Mouse (Mus musculus) MEL (cell line): Measurements from ENCODE around the gene Limd2. TPM values are rescaled to one million over a fixed set of nuclear protein-coding genes. Genes with fewer than 3 reads are reported as not detected.

Experiments used
- DNase-seq: peaks from one replicate; pipeline ENCODE4 v3.0.0; 2011; ENCODE audit warnings: low read depth, low spot score
- H3K27ac ChIP-seq: 2 replicates; pipeline ENCODE4 v1.5.1; 2012; ENCODE audit warnings: low read depth, mild to moderate bottlenecking, control low read depth, low read length, moderate library complexity; ENCODE audit not compliant: control insufficient read depth
- H3K27me3 ChIP-seq, 2 experiments: fragments of 150-350 bp in 1 of 2; sonication (generic) in 1 of 2; 2 replicates each; pipeline ENCODE4 v1.6.1; 2012; ENCODE audit warnings: low read length in 2 of 2, mild to moderate bottlenecking in 2 of 2, improper control_type of control experiment in 1 of 2, moderate library complexity in 1 of 2; ENCODE audit not compliant: insufficient read depth in 2 of 2, control insufficient read depth in 1 of 2
- H3K36me3 ChIP-seq, 2 experiments: 2 replicates each; pipeline ENCODE4 v1.6.1; 2012 to 2014; ENCODE audit warnings: low read length in 2 of 2, improper control_type of control experiment in 1 of 2, inconsistent platforms in 1 of 2, mild to moderate bottlenecking in 1 of 2; ENCODE audit not compliant: insufficient read depth in 2 of 2, control insufficient read depth in 1 of 2
- H3K4me1 ChIP-seq, 2 experiments: fragments of 150-350 bp in 1 of 2; sonication (generic) in 1 of 2; 2 replicates each; pipeline ENCODE4 v1.6.1; 2012; ENCODE audit warnings: low read length in 2 of 2, improper control_type of control experiment in 1 of 2, mild to moderate bottlenecking in 1 of 2; ENCODE audit not compliant: insufficient read depth in 2 of 2, control insufficient read depth in 1 of 2
- H3K4me3 ChIP-seq, 2 experiments: fragments of 150-350 bp in 1 of 2; sonication (generic) in 1 of 2; 2 replicates each; pipeline ENCODE4 v1.5.1; 2012; ENCODE audit warnings: low read depth in 2 of 2, low read length in 2 of 2, mild to moderate bottlenecking in 2 of 2, moderate library complexity in 2 of 2, control low read depth in 1 of 2, improper control_type of control experiment in 1 of 2; ENCODE audit not compliant: control insufficient read depth in 1 of 2, insufficient read depth in 1 of 2
- H3K79me2 ChIP-seq: 2 replicates; pipeline ENCODE4 v1.6.1; 2012; ENCODE audit warnings: mild to moderate bottlenecking, low read length, moderate library complexity; ENCODE audit not compliant: control insufficient read depth, poor library complexity, insufficient read depth
- H3K9ac ChIP-seq: 2 replicates; pipeline ENCODE4 v1.6.1; 2012; ENCODE audit warnings: low read depth, mild to moderate bottlenecking, control low read depth, low read length, moderate library complexity; ENCODE audit not compliant: control insufficient read depth, poor library complexity, severe bottlenecking
- H3K9me3 ChIP-seq: fragments of 150-350 bp; sonication (generic); replicated peaks from 2 replicates; pipeline ENCODE4 v1.6.1; 2012; ENCODE audit warnings: mild to moderate bottlenecking, low read length, improper control_type of control experiment, moderate library complexity; ENCODE audit not compliant: insufficient read depth
- BHLHE40 ChIP-seq: IDR thresholded peaks from 2 replicates; pipeline ENCODE4 v1.6.1; 2012; ENCODE audit warnings: low read depth, mild to moderate bottlenecking, inconsistent platforms, low read length, improper control_type of control experiment, borderline replicate concordance
- CHD1 ChIP-seq: IDR thresholded peaks from 2 replicates; pipeline ENCODE4 v1.6.1; 2012; ENCODE audit warnings: low read depth, mild to moderate bottlenecking, inconsistent platforms, low read length, improper control_type of control experiment
- E2F4 ChIP-seq: IDR thresholded peaks from 2 replicates; pipeline ENCODE4 v1.6.1; 2011; ENCODE audit warnings: low read depth, low read length, improper control_type of control experiment, borderline replicate concordance
- ELF1 ChIP-seq: IDR thresholded peaks from 2 replicates; pipeline ENCODE4 v1.6.1; 2014; ENCODE audit warnings: low read depth, mild to moderate bottlenecking, inconsistent platforms, low read length, improper control_type of control experiment, moderate library complexity
- GABPA ChIP-seq: IDR thresholded peaks from 2 replicates; pipeline ENCODE4 v1.6.1; 2012; ENCODE audit warnings: low read depth, mild to moderate bottlenecking, inconsistent platforms, low read length, improper control_type of control experiment, moderate library complexity
- GATA1 ChIP-seq: IDR thresholded peaks from 2 replicates; pipeline ENCODE4 v1.6.1; 2011; ENCODE audit warnings: low read depth, low read length, improper control_type of control experiment
- KAT2A ChIP-seq: conservative IDR thresholded peaks from 2 replicates; pipeline ENCODE4 v1.6.1; 2012; ENCODE audit warnings: low read depth, low read length, improper control_type of control experiment, inconsistent platforms
- MAFK ChIP-seq: IDR thresholded peaks from 2 replicates; pipeline ENCODE4 v1.6.1; 2011; ENCODE audit warnings: low read depth, mild to moderate bottlenecking, low read length, improper control_type of control experiment, borderline replicate concordance
- MYB ChIP-seq: IDR thresholded peaks from 2 replicates; pipeline ENCODE4 v1.6.1; 2011; ENCODE audit warnings: mild to moderate bottlenecking, low read depth, low read length, improper control_type of control experiment
- NELFE ChIP-seq: IDR thresholded peaks from 2 replicates; pipeline ENCODE4 v1.6.1; 2011; ENCODE audit warnings: low read depth, low read length, improper control_type of control experiment
- POLR2AphosphoS2 ChIP-seq: IDR thresholded peaks from 2 replicates; pipeline ENCODE4 v1.6.1; 2011; ENCODE audit warnings: low read length, improper control_type of control experiment
- RCOR1 ChIP-seq: IDR thresholded peaks from 2 replicates; pipeline ENCODE4 v1.6.1; 2012; ENCODE audit warnings: low read depth, mild to moderate bottlenecking, inconsistent platforms, low read length, improper control_type of control experiment
- SIN3A ChIP-seq: IDR thresholded peaks from 2 replicates; pipeline ENCODE4 v1.6.1; 2012; ENCODE audit warnings: low read length, improper control_type of control experiment, inconsistent platforms
- USF1 ChIP-seq: IDR thresholded peaks from 2 replicates; pipeline ENCODE4 v1.6.1; 2014; ENCODE audit warnings: low read depth, mild to moderate bottlenecking, inconsistent platforms, low read length, improper control_type of control experiment, moderate library complexity
- ZKSCAN1 ChIP-seq: IDR thresholded peaks from 2 replicates; pipeline ENCODE4 v1.6.1; 2012; ENCODE audit warnings: low read depth, mild to moderate bottlenecking, inconsistent platforms, low read length, improper control_type of control experiment, moderate library complexity
- ZMIZ1 ChIP-seq: IDR thresholded peaks from 2 replicates; pipeline ENCODE4 v1.6.1; 2012; ENCODE audit warnings: low read depth, mild to moderate bottlenecking, inconsistent platforms, low read length, improper control_type of control experiment, moderate library complexity
- ZNF384 ChIP-seq: IDR thresholded peaks from 2 replicates; pipeline ENCODE4 v1.6.1; 2012; ENCODE audit warnings: low read depth, mild to moderate bottlenecking, inconsistent platforms, low read length, improper control_type of control experiment
- polyA plus RNA-seq, 2 experiments: library from polyadenylated mRNA; stranded (reverse) in 1 of 2; unstranded in 1 of 2; fragments of >175 nt in 1 of 2; fragments of >200 nt in 1 of 2; gene quantifications; 2 replicates each; pipeline versions ENCODE4 v1.2.1 to v1.2.4; 2012; ENCODE audit warnings: low replicate concordance in 2 of 2, low read depth in 1 of 2; ENCODE audit not compliant: insufficient read length in 2 of 2, insufficient read depth in 1 of 2, missing spikeins in 1 of 2
- total RNA-seq: library from RNA; depleted of rRNA; stranded (reverse); fragments of 300-350 nt; gene quantifications from 2 replicates; pipeline ENCODE4 v1.2.3, GENCODE M21; 2012

Gene Limd2
- total and polyA plus RNA-seq, 3 experiments: 58.6 to 201 TPM; not detected in 1

GRCm38 (mm10) chr11:106187326-106187725 is 26.7 kb upstream of the Limd2 start:
- Histone ChIP-seq H3K4me1 (peaks cover 4 to 10% of the 10 kb centered on the region in 2 experiments), H3K36me3 (peaks cover 4 to 10% of the 10 kb centered on the region in 2 experiments; a peak in 3 of 4 replicates), H3K9me3 (no peaks in the 10 kb centered on the region), H3K79me2 (no peaks in the 10 kb centered on the region; the same call in 1 of the 2 replicates), H3K9ac (no peak overlapping the region), H3K4me3 (no peak overlapping the region), H3K27ac (no peak overlapping the region), H3K27me3 (no peaks in the 10 kb centered on the region)
- TF ChIP-seq MYB (no peak), MAFK (no peak), USF1 (no peak), KAT2A (no peak), ZNF384 (no peak), NELFE (no peak), ZKSCAN1 (no peak)
- DNase-seq: no peak

GRCm38 (mm10) chr11:106180449-106180801 is 19.8 kb upstream of the Limd2 start:
- Histone ChIP-seq H3K9ac (no peak overlapping the region), H3K79me2 (no peaks in the 10 kb centered on the region), H3K4me3 (no peak overlapping the region), H3K36me3 (peaks cover 2 to 36% of the 10 kb centered on the region in 2 experiments; a peak in 3 of 4 replicates), H3K9me3 (no peaks in the 10 kb centered on the region), H3K4me1 (peaks cover 22 to 37% of the 10 kb centered on the region in 2 experiments), H3K27ac (no peak overlapping the region), H3K27me3 (no peaks in the 10 kb centered on the region)
- no peak for TF ChIP-seq GABPA
- TF ChIP-seq MYB: no peak
- TF ChIP-seq SIN3A: no peak
- TF ChIP-seq POLR2AphosphoS2: no peak
- no peak for TF ChIP-seq BHLHE40
- no peak for TF ChIP-seq ELF1
- TF ChIP-seq NELFE: no peak
- no peak for TF ChIP-seq E2F4
- TF ChIP-seq ZMIZ1: no peak
- TF ChIP-seq ZNF384: no peak
- TF ChIP-seq RCOR1: no peak
- TF ChIP-seq KAT2A: no peak
- no peak for TF ChIP-seq CHD1
- TF ChIP-seq GATA1: no peak
- DNase-seq: no peak
